Mouse (Mus musculus) fibroblast of lung, adult 2 months (primary cell): ENCODE measurements at regions not wholly inside any gene's neighbourhood (a gene's known extent, or its start where the extent isn't known, plus 50 kb on each side); places are given as distances from the start of the nearest gene placed in this dataset.
A peak's percentile ranks its signal among the peaks of the same experiment; 100 is the strongest.
"Not testable (repeated sequence)": the region's sequence is repeated elsewhere in the genome, so short reads cannot be mapped to it uniquely, and the experiment has no call there.

Experiments
- DNase-seq: peaks from one replicate; pipeline ENCODE4 v3.0.0-alpha.2; 2011; ENCODE audit warnings: low read depth

- peak; percentile 34 for DNase-seq
Measured at GRCm38 (mm10) chr5:4355609-4356224, 163.6 kb downstream of the Mterf1b start.

GRCm38 (mm10) chr5:4356555-4357273 is 164.5 kb downstream of the Mterf1b start:
- not testable (repeated sequence) for DNase-seq

- not testable (repeated sequence) for DNase-seq
Measured at GRCm38 (mm10) chr5:4361547-4361946, 169.4 kb downstream of the Mterf1b start.

- not testable (repeated sequence) for DNase-seq
Measured at GRCm38 (mm10) chr5:4384719-4385118, 192.6 kb downstream of the Mterf1b start.

- DNase-seq, result no peak
Measured at GRCm38 (mm10) chr5:4391083-4391482, 198.9 kb downstream of the Mterf1b start.

GRCm38 (mm10) chr5:4394353-4395052 is 202.3 kb downstream of the Mterf1b start:
- not testable (repeated sequence) for DNase-seq

- DNase-seq, result no peak
Measured at GRCm38 (mm10) chr5:4398087-4398486, 205.9 kb downstream of the Mterf1b start.

- no peak for DNase-seq
Measured at GRCm38 (mm10) chr5:4417761-4418160, 225.6 kb downstream of the Mterf1b start.
